Mouse (Mus musculus): ENCODE data around the gene Slc7a10. TPM values are rescaled to one million over a fixed set of nuclear protein-coding genes. Genes with fewer than 3 reads are reported as not detected.

Slc7a10 gene
- polyA plus RNA-seq (2012; rRNA removed), result 7.9 and 11.1 TPM in 2 replicates

GRCm38 (mm10) chr7:35185889-35186569 is at the start of gene Slc7a10:
Slc7a10 (plus strand) TSS chr7:35186385.
- peaks cover 6% of the 10 kb centered on the region; the same call in 1 of the 2 replicates for H3K27me3 ChIP-seq (ENCODE audit: control insufficient read depth, insufficient read depth, low read length)

GRCm38 (mm10) chr7:35137524-35137923 is 48.7 kb upstream of the Slc7a10 start:
- TF ChIP-seq CTCF (IDR thresholded peaks at IDR 0.05; ENCODE audit: borderline replicate concordance, control insufficient read depth, extremely low read depth, insufficient read depth, low read length, poor library complexity), result no peak
- TF ChIP-seq POLR2A (IDR thresholded peaks at IDR 0.05; ENCODE audit: control insufficient read depth, extremely low read depth, insufficient read depth, low read length, poor library complexity), result no peak
- Histone ChIP-seq H3K27ac (ENCODE audit: control insufficient read depth, insufficient read depth, low read length) (no peak overlapping the region), H3K4me3 (ENCODE audit: control insufficient read depth, insufficient read depth, low read length) (no peak overlapping the region), H3K27me3 (ENCODE audit: control insufficient read depth, insufficient read depth, low read length) (no peaks in the 10 kb centered on the region), H3K36me3 (ENCODE audit: control insufficient read depth, insufficient read depth, low read length) (no peaks in the 10 kb centered on the region), H3K4me1 (replicated peaks; ENCODE audit: control insufficient read depth, insufficient read depth, low read length) (no peaks in the 10 kb centered on the region)
- WGBS, result 97% methylated on average over 1 of the region's 1 CpGs
- DNase-seq, result no peak

More at GRCm38 (mm10) chr7:35185889-35186569, at the start of gene Slc7a10:
- no peaks in the 10 kb centered on the region for H3K4me1 ChIP-seq (replicated peaks; ENCODE audit: control insufficient read depth, insufficient read depth, low read length)
- no peak within 1 kb of the TSS for H3K4me3 ChIP-seq (ENCODE audit: control insufficient read depth, insufficient read depth, low read length)
- no peaks in the 10 kb centered on the region for H3K36me3 ChIP-seq (ENCODE audit: control insufficient read depth, insufficient read depth, low read length)
- no peak for TF ChIP-seq POLR2A (IDR thresholded peaks at IDR 0.05; ENCODE audit: control insufficient read depth, extremely low read depth, insufficient read depth, low read length, poor library complexity)
- no peak for TF ChIP-seq CTCF (IDR thresholded peaks at IDR 0.05; ENCODE audit: borderline replicate concordance, control insufficient read depth, extremely low read depth, insufficient read depth, low read length, poor library complexity)
- WGBS, result 7% methylated on average over 43 of the region's 43 CpGs
- DNase-seq, result no peak
- H3K27ac ChIP-seq (ENCODE audit: control insufficient read depth, insufficient read depth, low read length), result no peak within 1 kb of the TSS

GRCm38 (mm10) chr7:35138481-35138880 is 47.7 kb upstream of the Slc7a10 start:
- no peak for DNase-seq
- H3K36me3 ChIP-seq (ENCODE audit: control insufficient read depth, insufficient read depth, low read length), result no peaks in the 10 kb centered on the region

GRCm38 (mm10) chr7:35139880-35140279 is 46.3 kb upstream of the Slc7a10 start:
- no peak for DNase-seq
- no peak overlapping the region for H3K27ac ChIP-seq (ENCODE audit: control insufficient read depth, insufficient read depth, low read length)
- H3K4me1 ChIP-seq (replicated peaks; ENCODE audit: control insufficient read depth, insufficient read depth, low read length), result no peaks in the 10 kb centered on the region
- no peak for TF ChIP-seq POLR2A (IDR thresholded peaks at IDR 0.05; ENCODE audit: control insufficient read depth, extremely low read depth, insufficient read depth, low read length, poor library complexity)
- TF ChIP-seq CTCF (IDR thresholded peaks at IDR 0.05; ENCODE audit: borderline replicate concordance, control insufficient read depth, extremely low read depth, insufficient read depth, low read length, poor library complexity), result no peak
- no peaks in the 10 kb centered on the region for H3K27me3 ChIP-seq (ENCODE audit: control insufficient read depth, insufficient read depth, low read length)
- no peak overlapping the region for H3K4me3 ChIP-seq (ENCODE audit: control insufficient read depth, insufficient read depth, low read length)
- WGBS, result 37% methylated on average over 5 of the region's 5 CpGs
- no peaks in the 10 kb centered on the region for H3K36me3 ChIP-seq (ENCODE audit: control insufficient read depth, insufficient read depth, low read length)

More at GRCm38 (mm10) chr7:35138481-35138880, 47.7 kb upstream of the Slc7a10 start:
- Histone ChIP-seq H3K27me3 (ENCODE audit: control insufficient read depth, insufficient read depth, low read length) (no peaks in the 10 kb centered on the region), H3K4me1 (replicated peaks; ENCODE audit: control insufficient read depth, insufficient read depth, low read length) (no peaks in the 10 kb centered on the region), H3K27ac (ENCODE audit: control insufficient read depth, insufficient read depth, low read length) (no peak overlapping the region), H3K4me3 (ENCODE audit: control insufficient read depth, insufficient read depth, low read length) (no peak overlapping the region)
- WGBS, result 83% methylated on average over 4 of the region's 4 CpGs
- no peak for TF ChIP-seq POLR2A (IDR thresholded peaks at IDR 0.05; ENCODE audit: control insufficient read depth, extremely low read depth, insufficient read depth, low read length, poor library complexity)
- no peak for TF ChIP-seq CTCF (IDR thresholded peaks at IDR 0.05; ENCODE audit: borderline replicate concordance, control insufficient read depth, extremely low read depth, insufficient read depth, low read length, poor library complexity)

GRCm38 (mm10) chr7:35141519-35141918 is 44.7 kb upstream of the Slc7a10 start:
- H3K4me3 ChIP-seq (ENCODE audit: control insufficient read depth, insufficient read depth, low read length), result no peak overlapping the region
- H3K4me1 ChIP-seq (replicated peaks; ENCODE audit: control insufficient read depth, insufficient read depth, low read length), result no peaks in the 10 kb centered on the region
- TF ChIP-seq POLR2A (IDR thresholded peaks at IDR 0.05; ENCODE audit: control insufficient read depth, extremely low read depth, insufficient read depth, low read length, poor library complexity) (no peak), CTCF (IDR thresholded peaks at IDR 0.05; ENCODE audit: borderline replicate concordance, control insufficient read depth, extremely low read depth, insufficient read depth, low read length, poor library complexity) (no peak)
- H3K27me3 ChIP-seq (ENCODE audit: control insufficient read depth, insufficient read depth, low read length), result no peaks in the 10 kb centered on the region
- WGBS, result 94% methylated on average over 5 of the region's 5 CpGs
- no peak for DNase-seq
- no peak overlapping the region for H3K27ac ChIP-seq (ENCODE audit: control insufficient read depth, insufficient read depth, low read length)
- H3K36me3 ChIP-seq (ENCODE audit: control insufficient read depth, insufficient read depth, low read length), result no peaks in the 10 kb centered on the region

- H3K27me3 ChIP-seq (ENCODE audit: control insufficient read depth, insufficient read depth, low read length), result no peaks in the 10 kb centered on the region
- no peak for DNase-seq
Measured at GRCm38 (mm10) chr7:35142522-35142921, 43.7 kb upstream of the Slc7a10 start.

More at GRCm38 (mm10) chr7:35142522-35142921, 43.7 kb upstream of the Slc7a10 start:
- Histone ChIP-seq H3K4me1 (replicated peaks; ENCODE audit: control insufficient read depth, insufficient read depth, low read length) (no peaks in the 10 kb centered on the region), H3K4me3 (ENCODE audit: control insufficient read depth, insufficient read depth, low read length) (no peak overlapping the region), H3K27ac (ENCODE audit: control insufficient read depth, insufficient read depth, low read length) (no peak overlapping the region), H3K36me3 (ENCODE audit: control insufficient read depth, insufficient read depth, low read length) (no peaks in the 10 kb centered on the region)
- WGBS, result 93% methylated on average over 8 of the region's 8 CpGs
- TF ChIP-seq CTCF (IDR thresholded peaks at IDR 0.05; ENCODE audit: borderline replicate concordance, control insufficient read depth, extremely low read depth, insufficient read depth, low read length, poor library complexity), result no peak
- no peak for TF ChIP-seq POLR2A (IDR thresholded peaks at IDR 0.05; ENCODE audit: control insufficient read depth, extremely low read depth, insufficient read depth, low read length, poor library complexity)
